Mouse (Mus musculus) brown adipose tissue, adult 24 weeks (tissue): ENCODE measurements around the gene Tmem139. TPM values are rescaled to one million over a fixed set of nuclear protein-coding genes. Genes with fewer than 3 reads are reported as not detected.

Experiments
- H3K27ac ChIP-seq: fragments of 200-500 bp; replicated peaks from 2 replicates; pipeline ENCODE4 v1.5.1; 2012; ENCODE audit warnings: low read depth, mild to moderate bottlenecking, low read length
- H3K4me1 ChIP-seq: fragments of 200-500 bp; 2 replicates; pipeline ENCODE4 v1.6.1; 2012; ENCODE audit warnings: low read length, mixed read lengths; ENCODE audit not compliant: control insufficient read depth, insufficient read depth, insufficient read length
- H3K4me3 ChIP-seq: fragments of 200-500 bp; 2 replicates; pipeline ENCODE4 v1.5.1; 2012; ENCODE audit warnings: low read depth, mild to moderate bottlenecking, low read length, moderate library complexity; ENCODE audit not compliant: insufficient read depth
- polyA plus RNA-seq: library from polyadenylated mRNA; stranded (reverse); fragments of >200 nt; gene quantifications from 2 replicates; pipeline ENCODE4 v1.2.4, GENCODE M21; 2012; ENCODE audit not compliant: missing spikeins, insufficient read depth, insufficient read length

Gene Tmem139
- polyA plus RNA-seq, 1 experiment = 1.2 TPM

DNA sequence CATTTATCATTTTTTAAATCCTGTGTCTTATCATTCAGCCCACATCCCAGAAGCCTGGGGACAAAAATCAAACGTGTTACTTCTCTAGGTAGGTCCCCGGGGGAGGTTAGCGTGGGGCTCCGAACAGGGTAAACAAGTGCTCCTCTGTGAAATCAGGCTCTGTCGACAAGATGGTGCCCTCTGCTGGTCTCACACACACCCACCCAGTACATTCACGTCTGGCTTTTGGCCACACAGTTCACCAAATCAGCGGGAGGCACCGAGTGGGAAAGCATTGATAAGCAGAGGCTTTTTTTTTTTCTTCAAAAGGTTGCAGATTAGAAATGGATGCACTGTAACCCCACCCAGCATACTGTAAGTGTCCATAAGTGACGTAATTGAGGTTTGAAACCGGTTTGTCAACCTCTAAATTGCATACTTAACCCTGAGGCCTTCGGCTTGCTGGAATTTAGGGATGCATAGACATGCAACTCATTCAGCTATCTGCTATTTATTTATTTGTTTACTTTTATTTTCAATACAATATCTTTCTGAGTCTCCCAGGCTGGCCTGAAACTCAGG is 4.4 kb upstream of the Tmem139 start:
- Histone ChIP-seq H3K27ac (no peak overlapping the region), H3K4me3 (no peak overlapping the region), H3K4me1 (no peaks in the 10 kb centered on the region)

DNA sequence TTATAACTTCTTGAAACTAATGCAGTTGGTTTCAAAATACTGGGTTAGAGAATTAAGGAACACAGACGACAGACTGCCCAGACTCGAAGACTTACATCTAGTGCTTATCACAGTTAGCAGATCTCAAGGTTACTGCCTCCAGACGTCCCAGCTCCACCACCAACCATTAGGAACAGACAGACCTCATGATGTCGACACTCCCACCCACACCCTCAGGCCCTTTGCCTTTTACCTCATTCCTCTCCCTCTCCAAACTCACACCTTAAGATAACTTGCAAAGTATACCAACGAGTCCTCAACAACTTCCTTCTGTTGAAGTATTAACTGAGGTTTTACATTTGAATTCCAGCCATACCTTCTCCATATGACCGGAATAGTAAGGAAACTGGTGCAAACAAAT is 1.3 kb upstream of the Tmem139 start:
- H3K27ac ChIP-seq = no peak overlapping the region
- no peak overlapping the region for H3K4me3 ChIP-seq
- H3K4me1 ChIP-seq = no peaks in the 10 kb centered on the region

DNA sequence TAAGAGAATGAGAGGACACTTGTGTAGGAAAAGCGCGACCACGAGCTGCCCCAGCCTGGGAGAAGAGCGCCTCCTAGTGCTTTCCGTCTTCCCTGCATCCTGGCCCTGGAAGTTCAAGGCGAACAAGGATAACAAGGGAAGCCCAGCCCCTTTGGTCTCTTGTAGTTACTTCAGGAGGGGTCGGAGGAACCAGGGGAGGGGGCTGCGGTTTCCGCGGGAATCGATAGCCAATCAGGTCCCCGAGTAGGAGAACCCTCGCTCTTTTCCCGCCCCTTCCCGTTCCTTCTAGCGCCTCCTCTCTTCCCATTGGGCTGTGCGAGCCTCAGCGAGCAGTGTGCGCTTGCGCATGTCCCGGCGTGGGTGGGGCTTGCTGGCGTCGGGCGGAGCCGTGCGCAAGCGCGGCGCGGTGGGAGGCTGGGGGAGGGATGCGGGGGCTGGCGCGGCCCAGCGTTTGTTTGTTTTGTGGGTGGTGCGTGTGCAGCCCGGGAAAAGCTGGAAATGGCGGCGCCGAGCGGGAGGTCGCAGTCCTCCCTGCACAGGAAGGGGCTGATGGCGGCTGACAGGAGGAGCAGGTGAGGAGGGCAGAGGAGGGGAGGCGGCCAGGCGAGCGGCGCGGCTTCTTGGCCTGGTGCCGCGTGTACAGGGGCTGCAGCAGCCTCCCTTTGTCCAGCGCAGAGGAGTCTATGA is 3.0 kb downstream of the Tmem139 start, which contains the start of gene Casp2:
Gene Casp2 (plus strand): TSS at position 360 of the 687 bp plus-strand sequence.
- peak within 1 kb of the TSS; percentile 82 for H3K4me3 ChIP-seq
- peaks cover 3% of the 10 kb centered on the region; the same call in 1 of the 2 replicates for H3K4me1 ChIP-seq
- H3K27ac ChIP-seq = peak within 1 kb of the TSS; percentile 43

DNA sequence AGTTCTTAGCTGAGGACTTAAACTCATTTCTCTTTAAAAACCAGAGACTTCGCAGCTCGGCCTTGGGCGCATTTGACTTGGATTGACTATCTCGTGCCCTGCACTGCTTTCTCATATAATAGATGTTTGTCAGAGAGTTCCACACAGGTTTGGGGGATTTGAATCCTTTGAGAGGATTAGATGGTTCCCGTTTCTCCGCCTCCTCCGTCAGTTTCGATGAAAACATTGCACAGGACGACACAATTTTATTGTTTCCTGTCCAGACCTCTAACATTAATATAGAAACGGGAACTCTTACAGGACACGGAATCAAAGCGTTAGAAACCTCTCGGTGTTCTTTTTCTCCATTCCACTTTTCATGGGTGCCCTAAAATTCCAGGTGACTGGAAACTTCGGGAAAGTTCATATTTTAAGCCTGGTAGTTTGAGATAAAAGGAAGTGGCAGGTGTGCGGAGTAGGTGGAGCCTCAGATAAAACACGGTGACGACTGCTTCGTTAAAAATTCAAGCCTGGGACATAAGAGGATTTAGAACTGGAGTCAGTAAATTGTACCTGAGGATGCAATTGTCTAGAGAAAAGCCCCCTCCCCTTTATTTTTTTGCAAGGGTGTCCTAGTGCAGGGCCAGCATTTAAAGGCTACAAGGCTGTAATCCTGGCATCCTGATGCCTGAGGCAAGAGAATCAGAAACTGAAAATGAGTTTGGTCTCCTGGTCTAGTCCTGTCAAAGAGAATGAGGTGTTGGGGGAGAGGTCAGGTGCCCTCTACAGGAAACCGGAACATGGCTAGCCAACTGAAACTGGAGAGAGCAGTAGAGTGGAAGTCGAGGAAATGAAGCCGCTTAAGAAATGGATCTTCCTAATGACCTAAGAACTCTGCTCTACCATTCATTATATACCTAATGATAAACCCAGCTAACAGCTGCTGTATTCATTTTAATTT is 3.9 kb downstream of the Tmem139 start:
- peak overlapping the region; percentile 43 for H3K27ac ChIP-seq
- H3K4me1 ChIP-seq = peaks cover 3% of the 10 kb centered on the region; the same call in 1 of the 2 replicates
- peak overlapping the region; percentile 82 for H3K4me3 ChIP-seq

DNA sequence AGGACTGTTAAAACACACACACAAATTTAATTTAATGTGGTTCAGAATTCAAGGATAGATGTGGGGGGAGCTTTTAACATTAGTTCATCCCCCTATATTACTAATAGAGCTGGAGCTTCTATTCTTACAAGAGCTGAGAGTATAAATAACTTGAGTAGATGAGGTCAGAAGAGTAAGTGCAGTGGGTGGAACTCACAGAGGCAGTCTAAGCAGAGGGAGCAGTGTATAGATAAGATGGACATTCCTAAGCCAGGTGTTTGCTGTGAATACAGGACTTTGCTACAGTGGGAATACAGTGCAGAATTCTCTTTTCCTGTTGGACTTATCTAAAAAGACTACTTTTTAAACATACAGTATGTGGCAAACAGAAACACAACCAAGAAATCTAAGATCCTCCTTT is 9.0 kb downstream of the Tmem139 start:
- H3K27ac ChIP-seq = no peak overlapping the region
- H3K4me3 ChIP-seq = no peak overlapping the region
- peaks cover 2% of the 10 kb centered on the region; the same call in 1 of the 2 replicates for H3K4me1 ChIP-seq

DNA sequence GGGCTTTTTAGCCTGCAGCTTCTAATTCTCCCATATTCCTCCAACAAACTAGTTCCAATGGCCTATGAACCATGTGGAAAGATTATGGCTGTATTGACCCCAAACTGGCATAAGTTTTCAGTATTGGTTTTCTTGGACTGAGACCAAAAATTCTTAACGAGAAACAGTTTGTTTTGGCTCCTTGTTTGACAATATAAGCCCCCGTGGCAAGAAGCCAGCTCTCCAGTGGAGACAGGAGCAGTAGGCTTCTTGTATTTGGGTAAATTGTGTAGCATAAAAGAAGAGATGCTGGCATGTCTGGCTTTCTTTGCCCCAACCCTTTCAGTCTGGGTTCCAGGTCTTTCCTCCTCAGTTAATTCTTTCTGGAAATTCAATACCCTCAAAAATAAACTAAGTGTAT is 14.4 kb downstream of the Tmem139 start:
- H3K27ac ChIP-seq = no peak overlapping the region

DNA sequence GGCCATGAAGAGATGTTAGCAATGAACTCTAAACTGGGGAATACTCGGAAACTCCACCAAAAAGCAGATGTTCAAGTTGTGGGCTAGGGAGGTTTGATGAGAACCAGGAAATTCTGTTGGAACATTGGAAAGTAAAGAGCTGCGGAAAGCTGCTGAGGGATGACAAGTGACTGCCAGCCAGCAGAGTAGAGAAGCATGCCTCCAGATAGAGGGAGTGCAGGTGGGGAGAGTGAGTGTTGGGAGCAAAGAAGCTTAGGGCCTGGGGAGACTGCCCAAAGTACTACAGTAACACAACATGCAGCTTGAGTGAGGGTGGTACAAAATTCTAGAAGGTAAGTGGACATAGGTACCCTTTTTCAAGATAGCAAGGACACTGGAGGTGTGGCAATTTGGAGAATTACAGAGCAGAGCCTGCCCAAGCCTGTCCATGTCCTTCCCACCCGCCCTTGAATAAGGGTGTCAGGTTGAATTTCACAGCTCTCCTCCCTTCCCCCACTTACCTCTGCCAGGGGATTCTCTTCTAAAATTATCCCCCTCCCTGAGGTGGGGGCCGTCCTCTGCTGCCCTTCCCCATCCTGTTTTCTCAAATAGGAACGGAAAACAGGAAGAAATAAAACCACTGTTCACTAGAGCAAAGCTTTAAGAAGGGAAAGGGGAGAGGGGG is 21.2 kb downstream of the Tmem139 start:
- H3K4me1 ChIP-seq = no peaks in the 10 kb centered on the region
- H3K4me3 ChIP-seq = no peak overlapping the region
- no peak overlapping the region for H3K27ac ChIP-seq

More for the DNA sequence above, 14.4 kb downstream of the Tmem139 start:
- Histone ChIP-seq H3K4me1 (no peaks in the 10 kb centered on the region), H3K4me3 (no peak overlapping the region)

DNA sequence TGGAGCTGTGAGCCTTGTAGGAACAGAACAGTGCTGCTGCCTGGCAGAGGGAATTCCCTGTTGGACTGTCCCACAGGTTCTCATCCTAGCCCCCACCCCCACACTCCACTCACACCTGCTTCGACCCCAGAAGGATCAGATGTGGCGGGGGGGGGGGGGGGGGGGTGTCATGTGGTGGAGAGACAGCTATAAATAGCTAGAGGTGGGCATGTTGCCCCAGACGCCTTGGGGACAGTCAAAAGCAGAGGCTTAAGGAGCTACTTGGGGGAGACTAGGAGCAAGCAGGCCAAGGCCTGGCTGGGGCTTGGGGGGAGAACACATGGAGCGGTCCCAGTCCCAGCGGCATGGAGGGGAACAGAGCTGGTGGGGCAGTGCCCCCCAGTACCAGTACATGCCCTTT is 24.7 kb downstream of the Tmem139 start, which contains the start of gene Clcn1:
Gene Clcn1 (plus strand): TSS at position 238 of the 400 bp plus-strand sequence.
- Histone ChIP-seq H3K4me3 (no peak within 1 kb of the TSS), H3K27ac (no peak within 1 kb of the TSS), H3K4me1 (no peaks in the 10 kb centered on the region)

DNA sequence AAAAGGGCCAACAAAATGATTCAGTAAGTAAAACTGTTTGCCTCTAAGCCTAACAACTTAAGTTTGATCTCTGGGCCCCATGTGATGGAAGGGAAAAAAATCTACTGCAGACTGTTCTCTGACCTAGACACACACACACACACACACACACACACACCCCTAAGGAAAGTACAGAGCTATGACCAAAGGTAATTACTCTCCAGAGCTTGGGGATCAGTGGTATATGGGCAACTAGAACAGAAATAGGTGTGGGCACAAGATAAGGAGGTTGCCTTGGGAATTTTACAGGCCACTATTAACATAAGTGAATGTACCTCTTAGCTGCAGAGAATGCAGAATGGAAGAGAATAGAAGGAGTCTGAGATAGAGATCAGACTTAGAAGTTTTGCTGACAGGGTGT is 25.8 kb downstream of the Tmem139 start:
- Histone ChIP-seq H3K4me3 (no peak overlapping the region), H3K4me1 (no peaks in the 10 kb centered on the region), H3K27ac (no peak overlapping the region)

DNA sequence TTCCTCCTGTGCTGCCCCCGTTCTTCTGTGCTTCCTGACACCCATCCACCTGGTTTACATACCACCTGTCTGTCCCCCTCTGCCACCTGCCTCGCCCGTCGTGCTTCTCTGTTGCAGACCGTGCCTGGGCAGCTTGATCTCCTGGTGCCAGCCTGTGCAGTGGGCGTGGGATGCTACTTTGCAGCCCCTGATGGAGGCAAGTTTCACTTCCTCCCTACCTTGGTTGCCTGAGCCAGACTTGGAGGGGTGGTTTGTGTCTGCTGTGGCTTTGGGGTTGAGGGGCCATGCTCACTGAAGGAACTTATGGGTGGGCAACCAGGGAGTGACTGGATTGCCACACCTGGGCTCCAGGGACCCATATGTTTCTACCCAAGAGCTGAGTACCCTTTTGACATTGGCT is 31.6 kb downstream of the Tmem139 start:
- no peaks in the 10 kb centered on the region; the same call in 1 of the 2 replicates for H3K4me1 ChIP-seq
- H3K4me3 ChIP-seq = no peak overlapping the region
- no peak overlapping the region for H3K27ac ChIP-seq

DNA sequence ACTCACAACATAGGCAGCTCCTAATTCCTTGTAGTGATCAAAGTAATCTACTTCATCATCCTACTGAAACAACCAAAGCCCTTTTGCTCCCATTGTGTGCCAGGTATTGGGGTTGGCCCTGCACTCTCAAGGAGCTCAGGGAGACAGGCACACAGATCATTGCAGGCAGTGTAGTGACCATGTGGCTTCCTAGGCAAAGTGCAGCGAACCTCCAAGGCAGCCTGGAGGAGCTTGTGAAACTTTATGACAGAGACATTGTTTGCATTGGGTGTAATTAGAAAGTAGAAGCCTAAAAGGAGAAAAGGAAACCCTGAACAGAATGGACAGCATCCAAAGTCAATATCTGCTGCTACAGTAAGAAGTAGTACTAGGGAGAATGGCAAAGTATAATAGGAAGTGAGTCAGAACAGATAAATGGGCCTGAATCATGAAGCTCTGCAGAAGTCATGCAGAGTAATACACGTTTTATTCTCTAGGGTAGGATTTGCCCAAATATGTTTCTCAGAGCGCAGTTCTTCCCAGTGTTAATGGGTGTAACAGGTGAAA is 33.9 kb downstream of the Tmem139 start:
- no peak overlapping the region for H3K27ac ChIP-seq
- no peaks in the 10 kb centered on the region; the same call in 1 of the 2 replicates for H3K4me1 ChIP-seq
- H3K4me3 ChIP-seq = no peak overlapping the region

DNA sequence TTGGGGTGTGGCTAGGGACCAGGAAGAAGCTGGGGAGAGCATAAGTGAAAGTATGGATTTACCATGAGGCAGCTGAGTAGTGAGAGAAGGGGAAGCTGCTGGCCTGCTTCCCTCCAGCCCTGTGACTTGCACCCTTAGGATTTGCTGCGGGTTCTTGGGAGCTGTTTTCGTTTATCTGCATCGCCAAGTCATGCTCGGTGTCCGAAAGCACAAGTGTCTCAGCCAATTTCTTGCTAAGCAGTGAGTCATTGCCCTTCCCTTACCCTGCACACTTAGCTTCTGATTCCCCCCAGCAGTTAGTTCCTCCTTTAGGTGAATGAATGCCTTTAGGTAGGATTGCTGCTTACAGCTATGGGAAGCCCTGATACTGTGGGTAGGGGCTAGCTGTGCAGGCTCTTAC is 37.6 kb downstream of the Tmem139 start:
- Histone ChIP-seq H3K4me1 (no peaks in the 10 kb centered on the region; the same call in 1 of the 2 replicates), H3K4me3 (no peak overlapping the region), H3K27ac (no peak overlapping the region)

DNA sequence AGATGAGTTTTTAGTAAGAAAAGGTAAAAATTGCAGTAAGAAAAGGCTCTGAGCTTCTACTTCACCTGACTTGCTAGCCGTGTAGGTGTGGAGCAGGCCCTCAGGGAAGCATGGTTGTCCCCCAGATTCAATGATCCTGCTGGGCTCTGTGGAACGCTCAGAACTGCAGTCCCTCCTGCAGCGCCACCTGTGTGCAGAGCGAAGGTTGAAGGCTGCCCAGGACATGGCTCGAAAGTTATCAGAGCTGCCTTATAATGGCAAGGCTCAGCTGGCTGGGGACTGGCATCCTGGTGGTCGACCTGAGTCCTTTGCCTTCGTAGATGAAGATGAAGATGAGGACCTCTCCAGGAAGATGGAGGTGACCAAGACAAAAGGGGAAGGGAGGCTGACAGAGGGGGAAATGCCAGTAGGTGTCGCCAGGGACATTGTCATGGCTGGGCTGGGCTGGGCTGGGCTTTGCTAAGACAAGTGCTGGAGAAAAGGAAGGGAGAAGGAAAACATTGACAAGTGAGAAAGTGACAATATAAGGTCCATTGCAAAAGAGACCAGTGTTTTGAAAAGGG is 48.1 kb downstream of the Tmem139 start:
- H3K4me3 ChIP-seq = no peak overlapping the region
- H3K27ac ChIP-seq = no peak overlapping the region
- no peaks in the 10 kb centered on the region for H3K4me1 ChIP-seq

DNA sequence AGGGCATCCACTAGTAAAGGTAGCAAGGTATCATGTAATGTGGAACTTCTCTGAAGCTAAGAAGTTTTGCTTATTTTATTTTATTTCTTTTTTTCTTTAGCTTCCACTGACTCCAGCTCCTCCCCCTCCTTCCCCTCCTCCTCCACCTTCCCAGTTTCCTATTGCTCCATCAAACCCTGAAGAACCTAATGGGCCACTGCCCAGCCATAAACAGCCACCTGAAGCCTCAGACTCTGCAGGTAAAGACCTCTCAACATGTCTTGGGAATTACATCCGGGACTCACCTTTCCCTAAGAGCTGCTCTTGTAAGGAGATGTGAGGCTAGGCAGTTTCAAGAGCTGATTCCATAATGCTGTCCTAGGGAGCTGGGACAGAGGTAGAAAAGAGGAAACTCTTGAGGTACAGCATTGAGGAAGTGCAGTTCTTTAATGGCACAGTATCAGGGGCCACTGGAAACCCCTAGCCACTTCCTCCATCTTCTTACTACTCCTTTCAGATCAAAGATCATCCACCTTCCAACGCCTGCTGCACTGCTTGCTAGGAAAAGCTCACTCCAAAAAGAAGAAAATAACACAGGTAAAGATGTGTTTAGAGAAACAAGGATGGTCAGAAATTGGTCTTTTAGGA is 48.8 kb downstream of the Tmem139 start:
- no peak overlapping the region for H3K4me3 ChIP-seq
- H3K27ac ChIP-seq = no peak overlapping the region
- no peaks in the 10 kb centered on the region for H3K4me1 ChIP-seq
